Mouse (Mus musculus) heart, postnatal 10 days (tissue): ENCODE results near the gene Sox14. TPM values are rescaled to one million over a fixed set of nuclear protein-coding genes. Genes with fewer than 3 reads are reported as not detected.

Source experiments
- DNase-seq, 2 experiments: peaks; one replicate each; pipeline ENCODE4 v3.0.0; 2021
- intact Hi-C: fragments of 180-260 bp; cut with DNase I; formaldehyde crosslinking; loops from one replicate; pipeline ENCODE4 v1.15.1; 2025
- total RNA-seq, 2 experiments: library from RNA; stranded (reverse); gene quantifications; 2 replicates each; pipeline ENCODE4 v1.2.3; 2021

Sox14 gene
- not detected for total RNA-seq

DNA sequence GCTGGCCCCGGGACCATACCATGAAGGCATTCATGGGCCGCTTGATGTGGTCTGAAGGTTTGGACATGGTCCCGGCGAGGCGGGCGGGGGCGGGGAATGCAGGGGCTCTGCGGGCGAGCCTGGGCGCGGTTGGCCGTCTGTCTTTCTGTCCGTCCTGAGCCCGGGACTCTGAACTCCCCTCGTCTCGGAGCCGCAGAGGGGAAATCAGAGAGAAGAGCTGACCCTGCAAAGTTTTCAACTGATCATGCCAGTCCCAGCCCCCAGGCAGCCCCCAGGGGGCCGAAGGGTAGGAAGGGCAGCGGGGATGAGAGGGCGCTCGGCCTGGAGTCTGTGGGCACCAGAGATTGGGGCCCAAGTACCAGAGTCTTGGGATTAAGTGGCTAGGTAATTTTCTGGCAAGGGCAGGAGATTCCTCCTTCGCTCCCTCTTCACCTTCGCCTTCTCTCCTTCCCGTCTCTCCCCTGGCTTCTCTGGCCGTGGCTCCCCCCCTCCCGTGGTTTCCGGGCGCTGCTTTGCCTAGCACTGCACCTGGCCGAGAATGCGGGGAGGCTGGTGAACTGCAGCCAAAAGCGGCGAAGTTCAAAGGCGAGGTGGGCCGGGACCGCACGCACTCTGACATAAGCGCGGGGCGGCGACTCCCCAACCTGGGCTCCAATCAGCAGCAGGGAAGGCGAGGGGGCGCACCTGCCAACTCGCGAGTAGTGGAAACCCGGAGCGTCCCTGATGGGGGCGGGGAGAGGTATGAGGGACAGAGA, at the start of gene Sox14:
TSS of gene Sox14 (minus strand) at position 553 of the 755 bp plus-strand sequence.
- no peak for DNase-seq
- intact Hi-C loops, result no loop called here

DNA sequence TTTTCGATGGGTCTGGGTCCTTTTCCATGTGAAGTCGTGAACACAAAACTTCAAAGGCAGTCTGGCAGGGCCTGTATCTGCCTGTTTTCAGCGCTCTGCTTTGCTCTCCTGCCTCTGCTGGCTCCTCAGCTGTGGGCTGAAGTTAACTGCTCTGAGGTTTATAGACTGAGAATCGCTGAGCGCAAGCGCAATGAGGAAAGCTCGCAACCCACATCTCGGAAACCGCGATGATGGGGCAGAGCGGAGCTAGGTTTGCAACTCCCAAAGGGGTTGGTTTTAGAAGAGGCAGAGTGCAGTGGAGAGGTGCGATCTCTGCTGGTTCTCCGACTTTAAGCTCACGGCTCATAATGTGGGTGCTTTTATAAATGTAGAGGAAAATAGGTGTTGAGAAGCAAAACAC, 3.3 kb upstream of the Sox14 start:
- intact Hi-C loops, result no loop called here
- no peak for DNase-seq

GRCm38 (mm10) chr9:99878588-99878987, 2.6 kb upstream of the Sox14 start:
- intact Hi-C loops, result no loop called here
- DNase-seq, result no peak

DNA sequence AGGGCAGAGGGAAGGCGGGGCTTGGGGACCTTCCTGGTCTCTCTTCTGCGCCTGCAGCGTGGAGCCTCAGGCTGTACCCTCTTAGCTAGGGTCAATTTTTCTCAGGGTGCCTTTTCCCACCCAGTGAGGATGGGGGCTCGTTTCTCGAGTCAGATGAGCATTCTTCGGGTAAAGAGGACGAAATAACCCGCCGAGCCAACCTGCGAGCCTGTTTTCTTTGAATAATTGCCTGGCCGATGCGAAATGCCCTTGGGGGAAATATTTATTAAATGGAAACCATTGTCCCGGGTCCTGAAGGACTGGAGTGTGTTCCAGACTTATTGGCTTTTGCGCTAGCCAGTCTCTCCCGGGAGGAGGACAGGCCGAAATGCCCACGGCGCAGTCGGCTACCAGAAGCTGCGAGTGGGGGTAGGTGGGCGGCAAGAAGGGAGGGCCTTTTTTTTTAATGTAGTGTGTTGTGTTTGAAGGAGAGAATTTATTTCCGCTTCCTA, 1.1 kb upstream of the Sox14 start:
- no peak for DNase-seq
- intact Hi-C loops, result no loop called here

- no peak for DNase-seq
- intact Hi-C loops, result no loop called here
These were observed 544 bp upstream of the Sox14 start for GRCm38 (mm10) chr9:99876373-99877055.

DNA sequence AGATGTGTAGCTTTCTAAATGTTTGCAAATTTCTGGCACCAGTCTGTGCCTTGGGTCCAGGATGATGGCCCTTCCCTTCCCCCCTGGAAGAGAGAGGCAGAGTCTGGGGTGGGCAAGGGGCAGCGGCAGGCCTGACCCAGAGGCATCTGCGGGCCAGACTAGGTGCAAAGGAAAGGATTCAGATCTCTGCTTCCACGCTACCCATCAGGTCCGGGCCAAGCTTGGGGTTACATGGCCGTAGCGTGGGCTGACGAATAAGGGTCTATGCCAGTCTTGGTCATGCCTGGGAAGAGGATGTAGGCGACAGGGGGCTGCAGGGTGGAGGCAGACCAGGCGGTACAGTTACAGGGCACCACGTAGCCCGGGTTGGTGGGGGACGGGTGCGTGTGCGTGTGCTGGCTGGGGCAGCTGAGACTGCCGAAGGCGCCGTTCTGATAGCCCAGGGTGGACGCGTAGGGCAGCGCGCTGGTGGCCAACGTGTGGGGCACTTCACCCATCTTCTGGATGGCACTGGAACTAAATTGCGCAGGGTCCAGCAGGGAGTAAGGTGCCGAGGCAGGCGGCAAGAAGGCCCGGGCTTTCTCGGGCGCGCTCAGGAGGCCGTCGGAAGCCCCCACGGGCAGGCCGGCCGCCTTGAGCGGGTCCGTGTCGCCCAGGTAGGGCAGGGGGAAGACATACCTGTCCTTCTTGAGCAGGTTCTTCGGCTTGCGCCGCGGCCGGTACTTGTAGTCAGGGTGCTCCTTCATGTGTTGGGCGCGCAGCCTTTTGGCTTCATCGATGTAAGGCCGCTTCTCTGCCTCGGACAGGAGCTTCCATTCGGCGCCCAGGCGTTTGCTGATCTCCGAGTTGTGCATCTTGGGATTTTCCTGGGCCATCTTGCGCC, 994 bp downstream of the Sox14 start:
- no peak for DNase-seq
- intact Hi-C loops, result no loop called here

GRCm38 (mm10) chr9:99873721-99874120, 2.2 kb downstream of the Sox14 start:
- intact Hi-C loops, result no loop called here

GRCm38 (mm10) chr9:99873116-99873620, 2.8 kb downstream of the Sox14 start:
- DNase-seq, result no peak
- intact Hi-C loops, result no loop called here

More at GRCm38 (mm10) chr9:99873721-99874120, 2.2 kb downstream of the Sox14 start:
- DNase-seq, result no peak

DNA sequence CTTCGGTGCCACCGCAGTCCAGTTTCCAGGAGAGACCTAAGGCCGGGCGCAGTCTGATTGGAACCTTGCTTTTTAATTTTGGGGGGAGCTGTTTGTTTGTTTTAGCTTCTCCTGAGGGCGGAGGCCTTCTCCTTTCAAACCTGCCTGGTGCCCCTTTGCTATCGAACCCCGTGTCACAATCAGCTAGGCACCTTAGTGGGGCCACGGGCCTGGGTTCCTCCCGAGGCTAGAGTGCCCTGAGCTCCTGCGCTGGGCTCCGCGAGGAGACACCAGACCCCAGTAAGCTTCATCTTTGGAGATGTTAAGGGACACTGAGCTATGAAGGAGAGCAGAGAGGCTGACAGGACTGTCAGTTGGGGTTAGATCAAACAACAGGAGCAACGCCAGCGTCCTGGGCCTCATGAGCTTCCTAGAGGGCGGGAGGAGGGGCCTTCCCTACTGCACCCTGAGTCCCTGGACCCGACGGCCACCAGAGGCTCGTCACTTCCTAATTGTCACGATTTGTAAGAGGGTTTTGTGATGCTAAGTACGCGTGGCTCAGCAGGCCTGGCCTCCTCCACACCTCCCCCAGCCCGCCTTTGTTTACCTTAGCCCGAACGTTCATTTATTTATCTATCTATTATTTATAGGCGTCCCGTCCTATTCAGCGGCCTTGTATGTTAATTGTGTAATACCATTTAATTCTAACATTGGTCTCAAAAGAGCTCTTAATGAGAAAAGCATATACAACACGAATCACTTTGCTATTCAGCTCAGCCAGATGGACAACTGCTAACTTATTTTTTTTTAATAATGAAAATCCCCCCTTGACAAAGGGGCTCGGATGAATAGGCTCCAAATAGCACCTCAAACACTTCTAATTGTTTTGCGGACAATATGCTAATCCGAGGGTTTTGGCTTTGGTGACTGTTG, 3.5 kb downstream of the Sox14 start:
- intact Hi-C loops, result no loop called here
- DNase-seq, result no peak

GRCm38 (mm10) chr9:99871556-99872203, 4.3 kb downstream of the Sox14 start:
- intact Hi-C loops, result no loop called here
- no peak for DNase-seq

GRCm38 (mm10) chr9:99870780-99871555, 5.0 kb downstream of the Sox14 start:
- intact Hi-C loops, result no loop called here
- DNase-seq, result no peak

GRCm38 (mm10) chr9:99869936-99870779, 5.8 kb downstream of the Sox14 start:
- DNase-seq, result no peak
- intact Hi-C loops, result no loop called here

- intact Hi-C loops, result no loop called here
- no peak for DNase-seq
These were observed 6.7 kb downstream of the Sox14 start for GRCm38 (mm10) chr9:99869275-99869674.

GRCm38 (mm10) chr9:99868606-99869005, 7.4 kb downstream of the Sox14 start:
- intact Hi-C loops, result no loop called here

GRCm38 (mm10) chr9:99868054-99868453, 7.9 kb downstream of the Sox14 start:
- intact Hi-C loops, result no loop called here

More at GRCm38 (mm10) chr9:99868606-99869005, 7.4 kb downstream of the Sox14 start:
- DNase-seq, result no peak

DNA sequence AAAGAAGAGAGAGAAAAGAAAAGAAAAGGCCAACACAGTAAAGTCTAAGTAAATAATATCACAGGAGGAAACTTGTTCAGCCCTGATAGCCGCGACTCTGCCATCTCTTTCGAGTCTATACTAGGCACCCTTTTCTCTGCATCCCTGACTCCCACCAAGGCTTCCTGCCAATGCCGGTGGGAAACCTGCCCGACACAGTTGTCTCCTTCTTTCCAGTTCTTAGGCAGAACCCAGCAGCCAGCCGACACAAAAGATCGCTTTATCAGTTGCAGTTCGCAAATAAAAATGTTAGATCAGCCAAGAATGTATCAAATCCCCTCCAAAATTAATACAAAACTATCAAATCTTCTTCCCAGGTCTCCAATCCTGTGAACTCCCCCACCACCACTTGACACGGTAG, 13.0 kb downstream of the Sox14 start:
- intact Hi-C loops, result no loop called here
- DNase-seq, result no peak

More at GRCm38 (mm10) chr9:99868054-99868453, 7.9 kb downstream of the Sox14 start:
- no peak for DNase-seq

DNA sequence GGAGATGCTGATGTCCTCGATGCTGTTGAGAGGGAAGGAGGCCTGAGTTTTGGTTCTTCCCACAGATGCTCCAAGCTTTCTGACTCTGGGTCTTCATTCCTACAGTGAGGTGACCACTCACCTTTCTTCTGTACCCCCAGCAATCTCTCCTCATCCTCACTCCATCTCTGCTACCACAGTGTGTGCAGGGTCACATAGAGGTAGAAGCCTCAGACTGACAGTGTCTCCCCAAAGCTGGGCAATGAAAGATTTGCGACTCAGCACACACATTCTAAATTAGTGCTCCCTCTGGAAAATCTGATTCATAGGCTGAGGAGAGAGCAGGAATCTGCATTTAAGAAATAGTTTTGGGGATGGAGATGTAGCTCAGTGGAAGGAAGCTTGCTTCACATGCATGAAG, 21.5 kb downstream of the Sox14 start:
- intact Hi-C loops, result no loop called here
- DNase-seq, result no peak

DNA sequence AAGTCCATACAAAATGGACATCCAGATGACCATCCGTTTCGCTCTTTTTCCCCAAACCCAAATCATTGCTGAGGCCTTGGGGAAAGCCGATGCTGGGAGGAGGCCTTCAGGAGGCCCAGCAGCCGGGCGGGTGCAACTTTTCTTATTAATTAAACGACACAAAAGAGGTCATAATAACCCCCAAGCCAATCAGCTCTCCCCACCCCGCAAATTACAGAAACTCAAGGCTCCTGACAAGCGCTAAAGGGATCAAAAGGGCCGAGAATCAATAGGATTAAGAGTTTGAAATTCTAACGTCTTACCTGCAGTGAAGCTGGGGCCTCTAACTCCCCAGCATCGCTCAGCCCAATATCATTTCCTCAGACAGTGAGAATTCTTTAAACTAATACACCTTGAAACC, 22.6 kb downstream of the Sox14 start:
- intact Hi-C loops, result no loop called here

More for the DNA sequence above, 22.6 kb downstream of the Sox14 start:
- no peak for DNase-seq
